Mouse (Mus musculus) kidney, adult 18-20 months (tissue): Measurements from ENCODE around the gene Mpzl1.

Source experiments
- DNase-seq: peaks from one replicate; pipeline ENCODE4 v3.0.0; 2021

The Mpzl1 gene

DNA sequence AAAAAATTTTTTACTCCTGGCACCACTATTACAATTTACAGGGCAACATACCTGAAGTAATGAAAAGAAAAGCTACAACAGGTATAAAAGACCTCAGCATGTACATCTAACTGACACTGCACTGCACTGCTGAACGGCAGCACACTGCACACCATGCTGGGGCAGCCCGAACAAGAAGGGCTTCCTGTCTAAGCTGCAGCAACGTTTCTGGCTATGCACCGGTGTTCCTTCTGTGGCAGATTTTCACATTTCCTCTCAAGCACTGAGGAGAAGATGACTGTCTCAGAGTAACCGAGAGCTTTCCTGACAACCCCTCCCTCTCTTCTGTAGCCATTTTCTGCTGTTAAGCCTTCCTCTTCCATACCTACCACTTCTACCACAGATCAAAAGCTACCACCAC is 21.6 kb downstream of the Mpzl1 start:
- no peak for DNase-seq

DNA sequence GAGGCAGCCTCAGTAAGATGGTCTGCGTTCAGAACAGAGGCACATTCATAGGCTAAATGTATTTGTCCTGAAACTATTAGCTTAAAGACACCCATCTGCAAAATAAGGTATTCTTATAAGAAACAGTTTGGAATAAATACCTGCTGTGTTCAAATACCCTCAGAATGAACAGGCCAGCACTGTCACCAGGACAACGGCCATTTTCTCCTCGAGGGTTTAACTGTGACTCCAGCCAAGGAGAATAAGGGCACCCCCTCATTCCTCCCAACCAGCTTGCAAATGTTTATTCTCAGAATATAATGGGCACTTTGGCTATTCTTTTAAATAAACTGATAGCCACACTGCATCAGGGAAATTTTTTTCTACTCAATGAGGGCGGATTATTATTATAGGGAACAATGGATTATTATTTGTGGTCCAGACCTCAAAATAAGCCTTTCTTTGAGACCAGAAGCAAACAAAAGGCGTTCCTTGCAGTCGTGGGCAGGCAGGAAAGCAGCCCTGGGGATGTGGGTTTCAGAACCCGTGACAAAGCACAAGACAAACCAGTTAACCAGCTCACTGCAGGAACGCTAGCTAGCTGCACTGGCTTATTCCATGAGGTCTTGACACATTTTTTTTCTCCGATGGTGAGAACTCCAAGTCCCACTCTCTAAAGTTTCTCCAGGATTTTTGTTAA is 23.9 kb downstream of the Mpzl1 start:
- no peak for DNase-seq

DNA sequence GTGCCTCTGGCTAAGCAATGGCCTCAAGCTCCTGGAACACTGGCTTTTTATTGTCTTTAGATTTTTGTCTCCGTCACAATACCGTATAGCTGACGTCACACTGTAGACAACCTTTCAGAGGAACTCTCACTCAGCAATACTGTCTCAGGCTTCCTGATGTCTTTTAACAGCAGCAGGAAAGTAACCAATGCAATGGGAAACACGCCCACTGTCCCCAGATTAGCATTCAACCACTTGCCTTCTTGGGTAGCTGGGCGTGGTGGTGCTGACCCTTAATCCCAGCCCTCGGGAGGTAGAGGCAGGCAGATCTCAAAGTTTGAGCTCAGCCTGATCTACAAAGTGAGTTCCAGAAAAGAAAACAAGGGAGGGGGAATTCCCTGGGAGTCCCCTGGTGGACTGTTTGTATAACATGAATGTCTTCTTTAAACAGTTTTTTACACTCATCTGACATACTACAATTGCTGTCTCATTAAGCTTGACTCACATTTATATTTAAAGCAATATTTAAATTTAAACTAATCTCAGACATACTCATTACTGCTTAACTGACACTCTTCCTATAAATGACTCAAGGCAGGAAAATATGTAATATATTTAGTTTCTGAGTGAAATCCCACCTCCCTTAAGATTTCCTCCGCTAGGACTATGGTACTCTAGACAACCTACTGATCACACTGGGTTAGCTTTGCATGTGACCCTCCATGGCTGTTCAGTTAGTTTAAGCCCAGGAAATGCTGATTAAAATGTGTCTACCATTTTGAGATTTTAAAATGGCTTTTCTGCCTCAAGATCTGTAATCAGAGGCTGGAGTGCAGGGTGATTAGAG is 24.6 kb downstream of the Mpzl1 start:
- DNase-seq: no peak

DNA sequence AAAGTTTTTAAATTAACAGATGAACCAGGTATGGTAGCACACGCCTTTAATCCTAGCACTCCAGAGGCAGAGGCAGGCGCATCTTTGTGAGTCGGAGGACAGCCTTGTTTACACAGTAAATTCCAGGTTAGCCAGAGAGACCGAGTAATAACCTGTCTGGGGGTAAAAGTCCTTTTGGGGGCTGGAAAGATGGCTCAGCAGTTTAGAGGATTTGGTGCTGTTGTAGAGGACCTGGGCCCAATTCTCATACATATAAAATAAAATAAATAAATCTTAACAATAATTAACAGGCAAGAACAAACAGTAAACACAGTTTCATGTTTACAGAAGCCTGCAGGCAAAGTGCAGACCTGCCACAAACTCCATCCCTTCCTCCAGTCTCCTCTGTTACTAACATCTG is 25.4 kb downstream of the Mpzl1 start:
- DNase-seq: no peak

DNA sequence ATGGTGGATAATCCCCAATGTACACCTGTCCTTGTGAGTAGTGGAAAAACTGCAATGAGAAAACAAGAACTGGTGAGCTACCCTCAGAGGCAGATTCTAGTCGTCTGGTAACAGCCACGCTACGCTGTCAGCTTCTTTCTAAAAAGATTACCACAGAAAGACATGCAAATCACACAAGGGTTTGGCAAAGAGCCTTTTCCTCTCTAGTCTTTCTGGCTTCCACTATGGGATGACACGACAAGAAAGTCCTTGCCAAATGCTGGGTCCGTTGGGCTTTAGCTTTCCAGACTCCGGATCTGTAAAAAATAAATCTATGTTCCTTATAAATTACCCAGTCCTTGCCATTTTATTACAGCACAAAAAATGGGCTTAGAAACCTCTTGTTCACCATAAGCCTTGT is 28.6 kb downstream of the Mpzl1 start:
- no peak for DNase-seq

DNA sequence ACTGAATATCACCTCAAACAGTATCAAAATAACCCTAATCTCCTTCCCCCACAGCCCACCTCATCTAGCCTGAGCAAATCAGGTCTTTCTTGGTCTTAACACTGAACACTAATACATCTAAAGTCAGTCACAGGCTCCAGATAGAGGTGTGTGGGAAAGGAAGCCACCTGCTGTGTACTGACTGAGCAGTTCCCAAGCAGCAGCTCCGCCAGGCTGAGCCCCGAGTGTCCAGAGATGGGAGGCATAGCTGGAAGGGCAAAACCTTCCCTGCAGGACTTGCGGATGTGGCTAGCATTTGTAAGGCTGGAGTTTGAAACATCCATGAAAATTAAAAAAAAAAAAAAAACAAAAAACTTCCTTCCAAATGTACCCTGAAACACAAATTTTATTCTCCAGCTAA is 29.2 kb downstream of the Mpzl1 start:
- no peak for DNase-seq

DNA sequence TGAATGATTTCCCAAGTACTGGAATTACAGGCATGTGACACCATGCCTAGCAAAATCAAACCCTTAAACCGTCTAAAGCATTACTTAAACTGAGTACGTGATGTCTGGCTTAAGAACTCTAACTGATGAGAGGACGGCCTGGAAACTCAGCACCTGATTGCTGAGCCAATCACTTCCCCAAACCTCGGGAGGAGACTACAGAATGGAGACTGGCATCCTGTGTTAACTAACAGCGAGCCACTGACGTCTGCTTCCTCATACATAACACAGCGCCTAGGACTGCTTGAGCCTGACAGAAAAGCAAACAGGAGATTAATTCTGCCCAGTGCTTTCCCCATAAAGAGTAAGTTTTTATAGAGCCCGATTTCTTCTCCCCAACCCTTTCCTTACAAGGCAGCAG is 30.1 kb downstream of the Mpzl1 start:
- DNase-seq: no peak

DNA sequence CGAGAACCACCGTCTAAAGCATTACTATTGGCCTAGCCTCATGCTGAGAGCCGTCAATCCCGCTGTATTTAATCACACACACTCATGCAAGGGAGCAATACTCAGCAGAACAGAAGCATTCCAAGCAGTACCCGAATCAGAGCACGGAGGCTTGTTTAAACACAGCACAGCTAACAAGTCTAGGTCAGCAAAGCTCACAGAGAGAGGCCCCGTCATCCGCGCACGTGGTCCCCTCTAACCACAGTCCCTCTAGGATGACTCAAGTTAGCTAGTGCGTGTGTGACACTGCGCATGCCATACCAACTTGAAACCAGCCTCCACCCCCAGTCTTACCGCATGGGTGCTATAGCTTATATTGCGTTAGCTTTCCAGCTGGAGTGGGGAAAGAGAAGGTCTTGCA is 31.1 kb downstream of the Mpzl1 start:
- no peak for DNase-seq

DNA sequence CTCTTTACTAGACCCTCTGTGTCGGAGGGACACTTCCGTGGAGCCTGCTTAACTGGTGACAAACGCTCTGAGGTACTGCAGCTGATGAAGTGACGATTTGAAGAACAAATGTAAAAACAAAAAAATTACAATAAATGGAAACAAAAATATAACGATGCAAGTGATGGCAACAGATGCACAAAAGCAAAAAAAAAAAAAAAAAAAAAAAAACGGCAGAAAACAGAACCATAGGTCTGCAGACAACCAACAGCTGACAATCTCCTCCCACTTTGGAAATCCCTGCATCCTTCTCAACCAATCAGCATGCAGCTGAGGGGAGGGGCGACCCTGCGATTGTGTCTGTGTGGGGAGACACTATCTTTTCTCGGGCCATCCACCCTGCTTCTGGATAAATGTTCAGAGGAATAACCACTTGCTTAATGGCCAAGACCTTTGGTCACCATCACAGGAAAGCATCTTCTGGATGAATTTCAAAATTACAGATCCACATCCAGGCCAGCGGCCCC is 32.5 kb downstream of the Mpzl1 start:
- no peak for DNase-seq

DNA sequence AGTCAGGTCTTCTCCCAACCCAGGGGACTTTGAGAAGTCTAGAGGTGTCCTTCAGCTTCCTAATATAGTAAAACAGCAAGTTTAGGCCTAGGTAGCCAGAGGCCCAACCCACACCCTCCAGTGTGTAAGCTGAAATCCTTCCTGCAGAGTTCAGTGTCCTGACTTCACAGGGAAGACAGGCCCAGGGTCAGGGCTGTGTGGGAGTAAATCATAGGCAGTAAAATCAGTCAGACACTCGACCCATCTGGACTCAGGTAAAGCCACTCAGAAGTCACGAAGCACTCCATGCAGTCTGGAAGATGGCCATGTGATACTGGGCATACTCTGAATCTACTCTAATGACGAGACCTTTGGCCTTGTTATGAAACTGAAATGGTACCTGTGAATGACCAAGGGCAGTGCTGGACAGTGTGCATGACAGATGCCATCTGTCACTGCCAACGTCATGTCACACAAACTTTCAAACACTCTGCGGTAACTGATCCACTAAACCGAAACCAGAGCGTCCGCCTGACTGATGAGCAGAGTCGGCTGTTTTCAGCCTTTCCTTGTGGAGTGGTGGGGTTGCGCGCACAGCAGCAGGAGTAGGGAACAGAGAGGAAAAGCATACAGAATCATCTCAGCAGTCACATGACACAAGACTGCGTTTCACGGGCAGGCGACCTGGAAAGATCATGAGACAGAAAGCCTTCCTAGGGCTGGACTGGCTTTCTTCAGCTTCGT is 39.5 kb downstream of the Mpzl1 start:
- DNase-seq: no peak

DNA sequence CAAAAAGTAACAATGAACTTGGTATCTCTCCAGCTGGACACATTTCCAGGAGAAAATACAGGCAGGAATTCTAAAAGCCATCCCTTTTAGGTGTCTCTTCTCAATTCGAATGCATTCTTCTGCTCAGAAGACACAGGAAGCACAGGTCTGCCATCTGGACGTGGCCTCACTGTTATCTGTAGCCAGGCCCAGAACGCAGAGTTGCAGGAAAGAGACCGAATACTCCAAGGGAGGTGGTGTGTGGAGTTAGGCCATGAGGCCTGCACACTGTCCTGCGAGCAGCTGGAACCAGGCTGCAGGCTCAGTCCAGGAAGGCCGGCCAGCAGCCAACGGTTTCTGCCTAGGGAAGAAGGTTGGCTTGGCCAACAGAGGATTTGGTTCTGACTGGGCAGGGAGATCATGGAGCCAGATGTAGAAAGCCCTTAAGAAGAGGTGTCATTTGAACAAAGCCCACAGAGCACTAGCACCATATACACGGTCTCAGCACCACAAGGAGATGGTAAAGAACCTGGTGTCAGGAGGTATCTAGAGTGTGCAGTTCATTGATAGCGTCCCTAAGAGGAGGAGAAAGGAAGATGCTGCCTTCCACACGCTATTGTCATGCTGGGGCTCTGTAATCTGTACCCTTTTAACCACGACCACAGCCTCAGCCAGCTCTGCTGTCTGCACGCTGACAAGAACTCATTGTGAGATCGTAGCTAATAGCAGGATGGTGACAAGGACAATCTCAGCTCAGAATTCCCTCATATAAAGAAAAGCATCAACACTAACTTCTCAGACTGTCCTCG is 41.8 kb downstream of the Mpzl1 start:
- no peak for DNase-seq

DNA sequence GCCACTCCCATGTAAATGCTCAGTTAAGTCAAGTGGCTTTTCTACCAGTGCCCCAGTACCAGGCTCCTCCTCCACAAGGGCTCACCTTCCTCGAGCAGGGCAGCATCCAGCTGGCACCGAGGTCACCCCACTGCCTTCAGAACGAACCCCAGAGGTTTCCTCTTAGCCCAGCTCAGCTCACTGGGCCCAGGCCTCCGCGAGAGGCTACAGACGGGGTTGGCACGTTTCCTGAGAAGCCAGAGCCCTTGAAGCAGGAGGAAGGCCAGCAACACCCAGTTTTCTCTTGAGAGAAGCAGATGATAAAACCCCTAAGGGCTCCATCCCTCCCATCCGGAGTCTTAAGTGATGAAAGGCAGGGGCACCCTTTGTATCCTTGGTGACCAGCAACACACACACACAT is 43.6 kb downstream of the Mpzl1 start:
- no peak for DNase-seq

DNA sequence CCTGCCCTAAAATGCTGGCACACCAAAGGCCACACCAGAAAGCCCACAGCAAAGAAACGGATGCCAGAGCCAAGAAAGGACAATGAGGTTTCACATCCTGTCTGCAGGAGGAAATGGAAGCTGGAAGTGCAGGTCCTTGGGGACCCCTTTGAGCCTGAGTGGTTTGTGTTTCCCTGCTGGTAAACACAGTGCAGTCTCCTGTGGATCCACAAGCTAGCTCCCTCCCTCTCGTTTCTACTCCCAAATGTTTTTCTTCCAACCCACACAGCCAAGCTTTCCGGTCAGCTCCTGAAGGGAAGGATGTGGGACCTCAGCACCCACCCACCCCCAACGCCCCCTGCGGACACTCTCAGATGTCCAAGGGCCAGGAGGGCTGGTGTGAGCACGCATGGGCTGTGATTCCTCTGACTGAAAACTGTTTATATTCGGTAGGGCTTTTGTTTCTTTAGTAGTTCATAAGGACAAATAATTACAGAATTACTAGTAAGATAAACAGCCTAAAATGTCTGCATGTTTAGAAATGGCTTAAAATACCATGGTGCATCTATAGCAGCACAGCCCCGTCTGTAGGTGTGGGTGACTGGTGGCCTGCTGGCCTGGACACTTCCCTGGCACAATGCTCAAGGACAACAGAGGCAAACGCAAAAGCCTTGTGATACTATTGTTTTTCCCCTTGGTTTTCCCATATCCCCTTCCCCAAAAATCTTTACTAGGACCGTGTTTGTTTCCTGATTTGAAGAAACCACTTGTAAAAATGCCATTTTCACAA is 44.9 kb downstream of the Mpzl1 start:
- peak; percentile 53 for DNase-seq

DNA sequence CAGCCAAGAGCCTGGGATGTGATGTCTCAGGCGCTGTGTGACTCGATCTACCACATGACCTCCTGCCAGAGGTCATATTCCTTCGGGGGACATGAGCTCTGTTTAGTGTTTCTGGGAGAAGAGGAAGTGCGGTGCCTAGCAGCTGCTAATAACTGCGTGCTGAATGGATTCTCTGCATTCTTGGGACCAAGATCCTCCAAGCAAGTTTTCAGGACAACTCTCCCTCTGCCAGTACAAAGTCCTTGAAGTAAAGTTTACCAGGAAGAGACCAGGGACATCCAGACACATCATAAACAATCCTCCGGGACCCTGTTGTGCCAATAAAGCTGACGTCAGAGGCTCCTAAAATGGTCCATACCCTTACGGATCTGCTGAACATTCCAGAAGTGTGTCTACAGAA is 46.5 kb downstream of the Mpzl1 start:
- DNase-seq: no peak

DNA sequence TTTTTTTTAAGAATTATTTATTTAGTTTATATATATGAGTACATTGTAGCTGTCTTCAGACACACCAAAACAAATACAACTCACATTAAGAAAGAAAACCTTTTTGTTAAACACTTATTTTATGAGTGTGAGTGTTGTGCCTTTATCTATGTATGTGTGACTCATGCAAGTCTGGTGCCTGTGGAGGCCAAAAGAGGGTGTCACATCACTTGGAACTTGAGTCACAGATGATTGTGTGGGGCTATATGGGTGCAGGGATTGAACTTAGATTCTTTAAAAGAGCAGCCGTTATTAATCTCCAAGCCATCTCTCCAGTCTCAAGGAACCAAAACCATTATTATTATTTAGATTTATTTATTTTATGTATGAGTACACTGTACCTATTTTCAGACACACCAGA is 48.0 kb downstream of the Mpzl1 start:
- DNase-seq: no peak

DNA sequence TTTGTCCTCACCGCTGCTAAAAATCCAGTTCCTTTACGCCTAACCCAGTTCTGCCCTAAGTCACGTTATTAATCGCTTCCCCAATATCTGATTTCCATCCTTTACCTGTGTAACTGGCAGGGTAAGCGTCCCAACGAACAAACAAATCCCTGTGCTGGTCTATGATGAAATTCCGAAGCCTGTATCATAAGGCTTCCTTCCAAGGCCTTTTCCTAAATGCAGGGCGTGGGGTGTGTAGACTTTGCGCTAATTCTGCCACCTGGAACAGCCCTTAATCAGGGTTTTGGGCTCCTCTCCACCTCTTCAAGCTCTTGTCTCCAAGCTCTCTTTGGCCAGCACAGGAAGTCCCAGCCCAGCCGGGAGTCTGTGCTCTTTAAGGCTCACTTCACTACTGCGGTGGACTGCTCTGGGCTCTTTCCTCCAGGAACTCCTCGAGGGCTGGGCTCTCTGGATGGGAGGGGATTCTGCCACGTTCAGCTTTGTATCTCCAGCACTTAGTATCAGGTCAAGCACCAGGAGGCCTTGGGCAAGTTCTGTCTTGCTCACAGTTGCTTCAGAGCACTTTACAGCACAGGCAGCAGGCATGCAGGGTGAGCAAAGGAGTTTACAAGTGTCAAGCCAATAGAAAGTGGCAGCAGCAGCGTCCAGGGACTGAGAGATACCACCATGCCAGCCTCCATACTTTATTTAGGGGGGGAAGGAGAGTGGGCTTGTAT is 48.8 kb downstream of the Mpzl1 start:
- DNase-seq: no peak

DNA sequence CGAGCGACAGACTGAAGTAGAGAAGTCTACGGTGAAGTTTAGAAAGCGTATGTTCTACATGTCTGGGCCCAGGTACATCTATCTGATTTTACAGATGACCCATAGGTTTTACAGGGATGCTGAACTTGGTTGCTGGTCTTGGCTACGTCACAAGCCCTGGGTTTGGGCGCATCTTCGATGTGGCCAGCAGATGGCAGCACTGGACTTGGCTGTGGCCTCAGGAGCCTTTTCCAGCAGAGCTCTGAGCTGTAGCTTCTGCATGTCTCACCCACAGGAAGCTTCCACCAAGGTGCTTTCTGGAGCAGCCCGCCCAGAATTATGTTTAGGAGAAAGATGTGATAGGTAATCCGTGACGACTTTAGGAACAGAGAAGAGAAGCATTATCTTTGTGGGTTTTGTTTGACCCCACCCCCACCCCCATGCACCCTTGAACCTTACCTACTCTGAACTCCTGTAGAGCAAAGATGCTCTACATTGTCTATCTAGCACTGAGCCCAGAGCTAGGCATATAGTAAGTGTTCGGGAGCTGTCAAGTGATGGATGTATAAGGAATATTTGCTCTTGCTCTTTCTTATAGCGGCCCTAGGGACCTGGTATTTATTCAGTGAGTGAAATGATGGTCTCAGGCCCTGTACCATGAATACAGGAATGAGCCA is 50.7 kb downstream of the Mpzl1 start:
- DNase-seq: peak; percentile 90

DNA sequence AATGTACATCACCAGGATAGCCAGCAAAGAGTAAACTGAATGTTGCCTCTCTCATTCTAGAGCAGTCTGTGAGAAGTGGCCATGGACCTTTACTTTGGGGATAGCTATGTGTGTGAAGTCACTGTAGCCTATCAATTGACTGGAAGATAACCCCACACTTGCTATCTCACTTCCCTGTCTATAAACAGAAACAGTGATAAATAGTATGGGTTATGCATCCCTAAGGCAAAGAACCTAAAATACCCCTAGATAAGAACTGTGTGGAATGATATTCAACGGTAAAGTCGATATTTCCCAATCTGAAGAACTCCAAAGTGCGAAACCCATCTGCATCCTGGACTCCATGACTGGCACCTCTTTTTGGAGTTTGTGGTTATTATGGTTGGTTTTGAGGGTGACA is 53.1 kb downstream of the Mpzl1 start:
- DNase-seq: no peak

DNA sequence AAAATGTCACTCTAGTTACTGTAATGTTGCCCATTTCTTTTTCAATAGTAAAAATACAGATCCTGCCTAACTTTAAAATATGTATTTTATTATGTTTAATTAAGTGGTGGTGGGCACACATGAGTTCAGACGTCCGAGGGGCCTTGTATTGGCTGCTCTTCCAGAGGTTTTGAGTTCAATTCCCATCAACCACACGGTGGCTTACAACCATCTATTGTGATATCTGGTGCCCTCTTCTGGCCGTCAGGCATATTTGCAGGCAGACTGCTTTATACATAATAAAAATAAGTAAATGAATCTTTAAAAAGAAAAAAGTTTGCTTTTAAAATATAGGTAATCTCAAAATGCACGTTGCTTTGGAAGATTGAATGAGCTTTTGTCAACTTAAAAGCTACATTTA is 55.0 kb downstream of the Mpzl1 start:
- no peak for DNase-seq

DNA sequence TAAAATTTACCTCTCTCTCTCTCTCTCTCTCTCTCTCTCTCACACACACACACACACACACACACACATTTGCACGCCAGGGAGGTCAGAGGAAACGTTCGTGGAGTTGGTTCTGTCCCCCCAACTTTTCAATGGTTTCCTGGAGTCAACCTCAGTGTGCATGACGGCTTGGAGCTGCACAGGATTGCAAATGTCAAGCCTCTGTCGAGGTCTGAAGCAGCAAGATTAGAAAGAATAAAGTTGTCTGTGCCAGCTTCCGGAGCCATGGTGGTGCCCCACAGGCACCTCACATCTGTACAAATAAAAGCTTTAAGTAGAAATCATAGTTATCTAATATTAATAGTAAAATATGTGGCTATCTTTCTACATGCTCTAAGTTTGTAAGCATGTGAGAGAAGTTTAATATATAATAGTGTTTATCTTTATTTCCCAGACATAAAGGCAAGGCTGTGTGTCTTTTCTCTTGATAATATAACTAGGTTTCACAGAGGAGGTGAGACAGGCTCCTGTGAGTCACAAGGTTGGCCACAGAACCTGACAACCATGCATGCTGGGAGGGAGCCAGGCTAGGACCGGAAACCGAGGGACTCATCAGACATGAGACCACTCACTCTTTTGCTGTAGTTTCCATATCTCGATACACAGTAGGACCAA is 57.8 kb downstream of the Mpzl1 start:
- no peak for DNase-seq
